Mouse (Mus musculus): ENCODE results near the gene Creb3. TPM values are rescaled to one million over a fixed set of nuclear protein-coding genes. Genes with fewer than 3 reads are reported as not detected.

The Creb3 gene
- polyA plus RNA-seq (2014; fragmentation: Nextera tagmentation; extraction: Ambion mirVana) = 47.2 and 52.8 TPM in 2 replicates

DNA sequence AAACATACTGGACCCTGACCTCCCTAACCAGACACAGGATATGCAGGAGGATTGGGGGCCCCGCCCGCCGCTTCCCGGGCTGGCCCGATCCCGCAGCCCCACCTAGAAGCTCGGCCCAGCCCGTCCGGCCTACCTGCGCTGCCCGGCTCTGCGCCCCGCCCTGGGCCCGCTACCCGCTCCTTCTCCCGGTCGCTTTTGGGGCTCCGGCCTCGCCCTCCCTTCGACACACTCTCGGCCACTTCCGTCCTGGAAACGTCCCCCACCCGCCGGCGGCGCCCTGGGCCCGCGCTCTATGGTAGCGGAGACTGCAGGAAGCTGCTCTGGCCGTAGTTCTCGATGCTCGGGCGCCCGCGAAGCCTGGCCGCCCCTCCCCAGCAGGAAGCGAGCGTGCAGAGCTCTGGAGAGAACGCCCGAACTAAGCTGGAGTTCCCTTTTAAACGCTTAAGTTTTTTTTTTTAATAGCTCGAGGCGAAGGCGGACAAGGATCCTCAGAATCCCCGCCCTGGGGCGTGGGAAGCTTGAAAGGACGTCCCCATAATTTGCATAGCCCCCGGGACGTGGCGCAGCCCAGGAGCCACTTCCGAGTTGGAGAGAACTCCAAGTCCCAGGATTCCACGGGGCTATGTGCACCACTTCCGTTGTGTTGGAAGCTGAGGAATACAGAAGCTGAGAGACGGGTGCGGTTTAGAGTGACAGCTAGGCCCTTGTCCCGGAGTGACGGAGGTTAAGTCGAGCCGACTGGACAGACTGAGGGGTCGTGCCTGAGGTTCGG, at the start of gene Creb3, which contains the start of gene Tln1:
Creb3 (plus strand) TSS at position 336 of the 772 bp plus-strand sequence.
Tln1 (minus strand) TSS at position 695 of the 772 bp plus-strand sequence.
- Histone ChIP-seq H3K4me2 (peak within 1 kb of the TSS; percentile 92), H3K4me1 (ENCODE audit: insufficient read depth) (peaks cover 35% of the 10 kb centered on the region), H3K9me3 (ENCODE audit: low read depth, low read length) (no peaks in the 10 kb centered on the region), H3K9ac (peak within 1 kb of the TSS; percentile 96), H3K4me3 (ENCODE audit: low read depth, low read length) (peak within 1 kb of the TSS; percentile 85), H3K27me3 (ENCODE audit: insufficient read depth, low read length) (no peaks in the 10 kb centered on the region), H3K36me3 (ENCODE audit: insufficient read depth) (peaks cover 27% of the 10 kb centered on the region), H3K27ac (ENCODE audit: low read depth) (peak within 1 kb of the TSS; percentile 100)
- WGBS = under 1% methylated on average over 62 of the region's 62 CpGs
- peak; percentile 90 for ATAC-seq (ENCODE audit: insufficient read depth)
- 0 out of 2 replicates have a peak, but pooled peaks have one; percentile 2 for TF ChIP-seq CTCF (IDR thresholded peaks at IDR 0.05; ENCODE audit: low read depth)
- peak; percentile 98 for DNase-seq

DNA sequence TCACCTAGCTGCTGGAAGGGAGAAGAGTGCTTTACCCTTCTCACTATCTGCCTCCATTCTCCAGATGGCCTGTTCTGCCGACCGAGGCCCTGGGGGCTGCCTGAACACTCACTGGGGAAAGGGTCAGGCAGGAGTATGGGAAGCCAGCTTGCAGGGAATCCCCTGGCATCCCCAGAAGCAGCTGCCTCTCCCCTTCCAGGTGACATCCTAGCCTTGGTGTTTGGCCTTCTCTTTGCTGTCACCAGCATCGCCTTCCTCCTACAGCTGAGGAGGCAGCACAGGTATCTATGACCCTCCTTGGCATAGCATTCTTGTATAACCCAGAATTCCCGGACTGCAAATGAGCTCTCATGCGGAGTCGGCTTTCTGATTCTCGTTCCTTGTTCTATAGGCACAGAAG, 49.5 kb upstream of the Creb3 start:
- no peak for DNase-seq
- no peak for ATAC-seq (ENCODE audit: insufficient read depth)
- 59% methylated on average over 7 of the region's 7 CpGs for WGBS
- Histone ChIP-seq H3K4me2 (no peak overlapping the region), H3K9ac (no peak overlapping the region), H3K27me3 (ENCODE audit: insufficient read depth, low read length) (no peaks in the 10 kb centered on the region), H3K36me3 (ENCODE audit: insufficient read depth) (peaks cover 12% of the 10 kb centered on the region), H3K4me3 (ENCODE audit: low read depth, low read length) (no peak overlapping the region), H3K4me1 (ENCODE audit: insufficient read depth) (no peaks in the 10 kb centered on the region), H3K9me3 (ENCODE audit: low read depth, low read length) (no peaks in the 10 kb centered on the region), H3K27ac (ENCODE audit: low read depth) (no peak overlapping the region)
- TF ChIP-seq CTCF (IDR thresholded peaks at IDR 0.05; ENCODE audit: low read depth) = no peak

DNA sequence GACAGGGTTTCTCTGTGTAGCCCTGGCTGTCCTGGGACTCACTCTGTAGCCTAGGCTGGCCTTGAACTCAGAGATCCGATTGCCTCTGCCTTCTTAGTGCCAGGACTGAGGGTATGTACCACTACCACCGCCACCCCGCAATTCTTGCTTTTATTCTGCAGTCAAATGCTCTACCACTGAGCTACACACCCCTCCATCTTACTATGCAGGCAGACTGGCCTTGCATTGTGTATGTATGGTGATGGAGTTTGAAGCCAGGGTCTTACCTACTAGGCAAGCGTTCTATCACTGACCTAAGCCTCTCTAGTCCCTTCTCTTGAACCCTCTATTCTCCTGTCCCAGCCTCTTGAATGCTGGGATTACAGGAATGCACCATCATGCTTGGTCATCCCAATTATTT, 48.8 kb upstream of the Creb3 start:
- no peak for ATAC-seq (ENCODE audit: insufficient read depth)
- H3K27me3 ChIP-seq (ENCODE audit: insufficient read depth, low read length) = no peaks in the 10 kb centered on the region
- no peaks in the 10 kb centered on the region for H3K4me1 ChIP-seq (ENCODE audit: insufficient read depth)
- no peak overlapping the region for H3K9ac ChIP-seq
- 79% methylated on average over 4 of the region's 4 CpGs for WGBS
- H3K4me3 ChIP-seq (ENCODE audit: low read depth, low read length) = no peak overlapping the region
- no peak overlapping the region for H3K4me2 ChIP-seq
- no peak for TF ChIP-seq CTCF (IDR thresholded peaks at IDR 0.05; ENCODE audit: low read depth)
- H3K9me3 ChIP-seq (ENCODE audit: low read depth, low read length) = no peaks in the 10 kb centered on the region
- no peak overlapping the region for H3K27ac ChIP-seq (ENCODE audit: low read depth)
- peaks cover 17% of the 10 kb centered on the region for H3K36me3 ChIP-seq (ENCODE audit: insufficient read depth)
- DNase-seq = no peak

DNA sequence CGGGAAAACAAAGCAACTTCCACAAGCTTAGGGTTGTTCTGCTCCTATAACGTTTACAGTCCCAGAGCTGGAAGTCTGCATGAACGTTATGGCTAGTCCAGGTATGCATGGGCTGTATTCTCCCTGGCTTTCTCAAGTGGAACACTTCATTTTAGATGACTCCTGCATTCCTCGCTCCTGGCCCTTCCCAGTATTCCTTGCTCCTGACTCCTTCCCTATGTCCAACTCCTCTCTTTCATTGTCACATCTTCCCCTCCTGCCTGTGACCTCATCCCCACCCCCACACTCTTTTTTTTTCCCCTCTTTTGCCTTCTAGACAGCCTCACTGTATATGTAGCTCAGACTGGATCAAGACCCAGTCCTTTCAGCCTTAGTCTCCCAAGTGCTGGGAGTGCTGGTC, 48.3 kb upstream of the Creb3 start:
- H3K27me3 ChIP-seq (ENCODE audit: insufficient read depth, low read length) = no peaks in the 10 kb centered on the region
- H3K4me3 ChIP-seq (ENCODE audit: low read depth, low read length) = no peak overlapping the region
- H3K4me1 ChIP-seq (ENCODE audit: insufficient read depth) = no peaks in the 10 kb centered on the region
- no peak for TF ChIP-seq CTCF (IDR thresholded peaks at IDR 0.05; ENCODE audit: low read depth)
- no peak overlapping the region for H3K4me2 ChIP-seq
- ATAC-seq (ENCODE audit: insufficient read depth) (no peak), DNase-seq (no peak)
- peaks cover 17% of the 10 kb centered on the region for H3K36me3 ChIP-seq (ENCODE audit: insufficient read depth)
- H3K9ac ChIP-seq = no peak overlapping the region
- 50% methylated on average over 4 of the region's 4 CpGs for WGBS
- H3K9me3 ChIP-seq (ENCODE audit: low read depth, low read length) = no peaks in the 10 kb centered on the region
- no peak overlapping the region for H3K27ac ChIP-seq (ENCODE audit: low read depth)

DNA sequence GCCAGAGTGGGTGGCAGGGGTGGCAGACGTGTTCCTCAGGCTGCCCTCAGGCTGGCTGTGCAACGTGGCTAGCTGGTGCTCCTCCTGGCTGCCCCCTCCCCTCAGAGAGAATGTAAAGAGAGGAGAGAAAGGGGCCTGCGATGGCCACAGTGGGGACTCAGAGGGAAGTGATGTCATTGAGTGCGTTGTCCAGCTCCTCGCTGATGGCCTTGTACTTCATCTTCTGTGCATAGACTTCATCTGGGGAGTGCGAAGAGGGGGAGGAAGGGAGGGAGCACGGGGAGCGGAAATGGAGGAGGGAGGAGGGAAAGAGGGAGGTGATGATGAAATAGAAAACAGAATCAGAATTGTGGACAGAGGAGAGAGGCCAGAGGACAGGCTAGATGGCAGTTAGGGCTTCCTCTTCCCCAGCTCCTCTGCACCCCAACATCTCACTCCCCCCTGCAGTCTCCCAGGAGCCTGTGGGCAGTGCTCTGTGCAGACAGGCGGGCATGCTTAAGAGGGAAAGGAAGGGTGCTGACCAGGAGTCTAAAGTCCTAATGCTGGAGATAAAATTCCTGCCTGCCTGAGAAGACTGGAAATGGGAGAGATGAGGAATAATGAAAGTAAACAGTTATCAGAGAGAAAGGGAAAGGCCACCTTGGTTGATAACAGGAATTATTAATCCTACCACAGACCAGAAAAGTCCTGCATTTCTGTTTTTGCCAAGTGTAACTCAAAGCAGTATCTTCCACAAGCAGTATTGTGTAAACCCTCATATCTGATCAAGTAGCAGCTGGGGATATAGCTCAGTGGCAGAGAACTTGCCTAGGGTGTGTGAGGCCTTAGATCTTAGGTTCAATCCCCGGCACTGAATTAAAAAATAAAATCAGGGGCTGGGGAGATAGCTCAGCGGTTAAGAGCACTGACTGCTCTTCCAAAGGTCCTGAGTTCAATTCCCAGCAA, 46.1 kb upstream of the Creb3 start:
- peaks cover 24% of the 10 kb centered on the region for H3K36me3 ChIP-seq (ENCODE audit: insufficient read depth)
- H3K9ac ChIP-seq = no peak overlapping the region
- no peak for ATAC-seq (ENCODE audit: insufficient read depth)
- no peak overlapping the region for H3K4me3 ChIP-seq (ENCODE audit: low read depth, low read length)
- WGBS = 64% methylated on average over 11 of the region's 11 CpGs
- no peak for TF ChIP-seq CTCF (IDR thresholded peaks at IDR 0.05; ENCODE audit: low read depth)
- H3K27me3 ChIP-seq (ENCODE audit: insufficient read depth, low read length) = no peaks in the 10 kb centered on the region
- DNase-seq = no peak
- H3K27ac ChIP-seq (ENCODE audit: low read depth) = no peak overlapping the region
- no peaks in the 10 kb centered on the region for H3K9me3 ChIP-seq (ENCODE audit: low read depth, low read length)
- H3K4me1 ChIP-seq (ENCODE audit: insufficient read depth) = no peaks in the 10 kb centered on the region
- H3K4me2 ChIP-seq = no peak overlapping the region

DNA sequence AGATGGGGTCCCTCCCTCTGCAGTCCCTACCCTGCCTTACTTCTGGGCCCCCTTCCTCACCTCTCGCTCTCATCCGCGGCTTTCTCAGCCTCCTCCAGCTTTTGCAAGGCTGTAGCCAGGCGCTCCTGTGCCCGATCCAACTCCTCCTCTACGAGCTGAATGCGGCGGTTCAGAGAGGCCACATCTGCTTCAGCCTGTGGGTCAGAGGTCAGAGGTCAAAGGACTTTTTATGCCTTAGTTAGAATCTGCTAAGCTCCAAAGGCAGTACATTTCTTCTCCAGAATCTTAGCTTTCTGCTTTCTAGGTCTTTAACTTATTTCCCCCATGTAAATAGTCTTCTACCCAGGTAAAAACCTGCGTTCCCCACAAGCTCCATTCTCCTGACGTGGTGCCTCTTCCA, 42.6 kb upstream of the Creb3 start:
- no peak for ATAC-seq (ENCODE audit: insufficient read depth)

More for the DNA sequence above, 42.6 kb upstream of the Creb3 start:
- H3K9ac ChIP-seq = peak overlapping the region; percentile 27; the same call in 1 of the 2 replicates
- peaks cover 9% of the 10 kb centered on the region for H3K27me3 ChIP-seq (ENCODE audit: insufficient read depth, low read length)
- H3K9me3 ChIP-seq (ENCODE audit: low read depth, low read length) = no peaks in the 10 kb centered on the region
- peaks cover 24% of the 10 kb centered on the region for H3K36me3 ChIP-seq (ENCODE audit: insufficient read depth)
- peak overlapping the region; percentile 56 for H3K4me2 ChIP-seq
- no peak overlapping the region for H3K27ac ChIP-seq (ENCODE audit: low read depth)
- DNase-seq = no peak
- no peak for TF ChIP-seq CTCF (IDR thresholded peaks at IDR 0.05; ENCODE audit: low read depth)
- WGBS = 26% methylated on average over 10 of the region's 10 CpGs
- H3K4me3 ChIP-seq (ENCODE audit: low read depth, low read length) = peak overlapping the region; percentile 19; the same call in 1 of the 2 replicates
- H3K4me1 ChIP-seq (ENCODE audit: insufficient read depth) = peaks cover 3% of the 10 kb centered on the region; the same call in 1 of the 2 replicates

Data from lung, embryonic 14.5 days (tissue).